Mouse (Mus musculus) forebrain, embryonic 15.5 days (tissue): ENCODE results near the gene Stxbp1. TPM values are rescaled to one million over a fixed set of nuclear protein-coding genes. Genes with fewer than 3 reads are reported as not detected.

Source experiments
- ATAC-seq: fragments of 200-750 bp; cut with Nextera tagmentation; replicated peaks from 2 replicates; pipeline ENCODE4 v1.8.0; 2017; ENCODE audit warnings: mild to moderate bottlenecking, moderate TSS enrichment, moderate library complexity
- H3K27ac ChIP-seq: fragments of 300-500 bp; sonication (generic); replicated peaks from 2 replicates; pipeline ENCODE4 v1.5.1; 2015; ENCODE audit warnings: mild to moderate bottlenecking, inconsistent platforms
- H3K27me3 ChIP-seq: fragments of 300-500 bp; sonication (generic); 2 replicates; pipeline ENCODE4 v1.6.1; 2015; ENCODE audit warnings: inconsistent platforms
- H3K36me3 ChIP-seq: fragments of 300-500 bp; sonication (generic); 2 replicates; pipeline ENCODE4 v1.6.1; 2015; ENCODE audit warnings: mild to moderate bottlenecking, inconsistent platforms
- H3K4me1 ChIP-seq: fragments of 300-500 bp; sonication (generic); 2 replicates; pipeline ENCODE4 v1.6.1; 2015; ENCODE audit warnings: inconsistent platforms
- H3K4me2 ChIP-seq: fragments of 300-500 bp; sonication (generic); replicated peaks from 2 replicates; pipeline ENCODE4 v1.6.1; 2015; ENCODE audit warnings: mild to moderate bottlenecking, inconsistent platforms
- H3K4me3 ChIP-seq: fragments of 300-500 bp; sonication (generic); 2 replicates; pipeline ENCODE4 v1.5.1; 2015; ENCODE audit warnings: mild to moderate bottlenecking, inconsistent platforms
- H3K9ac ChIP-seq: fragments of 300-500 bp; sonication (generic); replicated peaks from 2 replicates; pipeline ENCODE4 v1.6.1; 2015; ENCODE audit warnings: mild to moderate bottlenecking, inconsistent platforms
- H3K9me3 ChIP-seq: fragments of 300-500 bp; sonication (generic); 2 replicates; pipeline ENCODE4 v1.6.1; 2016; ENCODE audit warnings: inconsistent platforms
- WGBS: fragments of 180-500 bp; shearing (Covaris S2); methylation state at CpG from one replicate; pipeline ENCODE4 v1.1.7; 2015; ENCODE audit warnings: mixed read lengths; 5-methylcytosine and 5-hydroxymethylcytosine counted together
- polyA plus RNA-seq: library from polyadenylated mRNA; unstranded; fragments of >200 nt; fragmentation: Nextera tagmentation; extraction: Ambion mirVana; gene quantifications from 2 replicates; pipeline ENCODE4 v1.2.1, GENCODE M21; 2015

Stxbp1 gene
- polyA plus RNA-seq, 1 experiment from 2014 or later, result 197 TPM

DNA sequence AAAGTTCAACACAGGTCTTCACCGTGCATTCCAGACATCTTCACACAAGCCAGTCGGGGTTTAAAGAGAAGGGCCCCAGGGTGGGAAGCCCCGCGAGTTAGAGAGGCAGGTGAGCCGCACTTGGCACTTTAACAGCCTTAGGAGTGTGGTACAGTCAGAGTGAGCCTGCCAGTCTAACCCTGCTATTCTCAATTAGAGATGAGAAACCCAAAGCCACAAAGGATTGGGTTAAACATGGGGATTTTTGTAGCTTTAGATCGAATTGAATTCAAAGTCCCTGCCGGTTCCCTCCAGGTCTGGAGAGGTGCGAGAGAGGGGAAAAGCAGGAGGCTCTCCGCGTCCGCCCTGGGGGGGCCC, 106.2 kb downstream of the Stxbp1 start, which contains the start of gene 6330409D20Rik:
TSS of gene 6330409D20Rik (minus strand) at position 101 of the 357 bp plus-strand sequence.
- WGBS, result 2% methylated on average over 11 of the region's 11 CpGs
- peaks cover 38% of the 10 kb centered on the region for H3K4me1 ChIP-seq

GRCm38 (mm10) chr2:32739311-32739710, 107.7 kb downstream of the Stxbp1 start:
- peaks cover 37% of the 10 kb centered on the region for H3K4me1 ChIP-seq
- WGBS, result 73% methylated on average over 4 of the region's 4 CpGs
- H3K9me3 ChIP-seq, result no peaks in the 10 kb centered on the region
- H3K4me2 ChIP-seq, result no peak overlapping the region
- no peak for ATAC-seq
- no peaks in the 10 kb centered on the region for H3K36me3 ChIP-seq
- H3K4me3 ChIP-seq, result no peak overlapping the region
- no peak overlapping the region for H3K27ac ChIP-seq
- no peaks in the 10 kb centered on the region for H3K27me3 ChIP-seq
- H3K9ac ChIP-seq, result no peak overlapping the region

More for the DNA sequence above, 106.2 kb downstream of the Stxbp1 start, which contains the start of gene 6330409D20Rik:
- ATAC-seq, result peak; percentile 14; the same call in 1 of the 2 replicates
- H3K27ac ChIP-seq, result peak within 1 kb of the TSS; percentile 89
- no peaks in the 10 kb centered on the region for H3K9me3 ChIP-seq
- H3K9ac ChIP-seq, result peak within 1 kb of the TSS; percentile 92
- peak within 1 kb of the TSS; percentile 93 for H3K4me3 ChIP-seq
- no peaks in the 10 kb centered on the region for H3K27me3 ChIP-seq
- peaks cover 11% of the 10 kb centered on the region for H3K36me3 ChIP-seq
- H3K4me2 ChIP-seq, result peak within 1 kb of the TSS; percentile 97

Other genes starting within 250 kb of the Stxbp1 start
- 16.6 and 19.3 TPM in 2 replicates for gene St6galnac6, start 247.5 kb downstream of the Stxbp1 start, polyA plus RNA-seq
- 74.1 and 79.6 TPM in 2 replicates for gene Ak1, start 225.5 kb downstream of the Stxbp1 start, polyA plus RNA-seq
- 23.4 and 25.1 TPM in 2 replicates for gene Eng, start 200.7 kb downstream of the Stxbp1 start, polyA plus RNA-seq
- gene Fpgs, start 143.1 kb downstream of the Stxbp1 start, polyA plus RNA-seq, result 19.9 and 21.2 TPM in 2 replicates
- 88.0 and 98.2 TPM in 2 replicates for gene Cdk9, start 134.2 kb downstream of the Stxbp1 start, polyA plus RNA-seq
- 39.5 and 39.7 TPM in 2 replicates for gene Sh2d3c, start 126.2 kb downstream of the Stxbp1 start, polyA plus RNA-seq
- gene 6330409D20Rik, start 106.2 kb downstream of the Stxbp1 start, polyA plus RNA-seq, result 2.4 and 2.7 TPM in 2 replicates
- gene Tor2a, start 90.0 kb downstream of the Stxbp1 start, polyA plus RNA-seq, result 63.2 and 66.3 TPM in 2 replicates
- 0.61 and 0.66 TPM in 2 replicates for gene Ttc16, start 71.6 kb downstream of the Stxbp1 start, polyA plus RNA-seq
- gene Ptrh1, start 71.5 kb downstream of the Stxbp1 start, polyA plus RNA-seq, result 4.8 and 6.6 TPM in 2 replicates
- 0.61 and 1.0 TPM in 2 replicates for gene Cfap157, start 62.8 kb downstream of the Stxbp1 start, polyA plus RNA-seq
- gene Fam129b, start 28.9 kb upstream of the Stxbp1 start, polyA plus RNA-seq, result 33.5 TPM in 2 replicates
- 96.9 and 99.7 TPM in 2 replicates for gene Rpl12, start 114.3 kb upstream of the Stxbp1 start, polyA plus RNA-seq
- gene Lrsam1, start 114.4 kb upstream of the Stxbp1 start, polyA plus RNA-seq, result 16.7 and 17.8 TPM in 2 replicates
- 20.9 and 21.3 TPM in 2 replicates for gene Slc2a8, start 134.8 kb upstream of the Stxbp1 start, polyA plus RNA-seq